Mouse (Mus musculus): ENCODE measurements around the gene Naa35. TPM values are rescaled to one million over a fixed set of nuclear protein-coding genes. Genes with fewer than 3 reads are reported as not detected.

The Naa35 gene
- 64.0 to 86.5 TPM (median 78.1 TPM) in 4 replicates for total RNA-seq (2023; ENCODE audit: inconsistent age)

GRCm38 (mm10) chr13:59584947-59585647 lies at the start of gene Naa35, which contains the start of gene Agtpbp1:
Gene Naa35, plus strand, starts transcription at chr13:59585259.
Gene Agtpbp1, minus strand, starts transcription at chr13:59585227.

GRCm38 (mm10) chr13:59675151-59676011 lies 90.3 kb downstream of the Naa35 start, which contains the start of gene Golm1:
Gene Golm1, minus strand, starts transcription at chr13:59675811.

Other genes with a start within 250 kb of the Naa35 start
- 50.1 to 58.1 TPM (median 52.2 TPM) in 4 replicates for gene Agtpbp1, start within 50 bp of the Naa35 start, total RNA-seq (2023; ENCODE audit: inconsistent age)
- 23.7 to 26.3 TPM (median 25.1 TPM) in 4 replicates for gene Golm1, start 90.6 kb downstream of the Naa35 start, total RNA-seq (2023; ENCODE audit: inconsistent age)
- gene 4921517D22Rik, start 108.8 kb downstream of the Naa35 start, total RNA-seq (2023; ENCODE audit: inconsistent age), result not detected in 4 replicates
- not detected in 4 replicates for gene Spata31d1a, start 125.1 kb downstream of the Naa35 start, total RNA-seq (2023; ENCODE audit: inconsistent age)
- not detected in 4 replicates for gene Spata31d1b, start 127.0 kb downstream of the Naa35 start, total RNA-seq (2023; ENCODE audit: inconsistent age)
- gene Spata31d1d, start 146.5 kb downstream of the Naa35 start, total RNA-seq (2023; ENCODE audit: inconsistent age), result not detected in 4 replicates
- 0.70 TPM in 1 of 4 replicates, not detected in the others for gene 1700014D04Rik, start 161.5 kb downstream of the Naa35 start, total RNA-seq (2023; ENCODE audit: inconsistent age)
- 86.8 to 92.3 TPM (median 91.0 TPM) in 4 replicates for gene Isca1, start 184.6 kb downstream of the Naa35 start, total RNA-seq (2023; ENCODE audit: inconsistent age)
- not detected in 4 replicates for gene Gm49354, start 197.0 kb downstream of the Naa35 start, total RNA-seq (2023; ENCODE audit: inconsistent age)
- 234 to 279 TPM (median 245 TPM) in 4 replicates for gene Tut7, start 237.9 kb downstream of the Naa35 start, total RNA-seq (2023; ENCODE audit: inconsistent age)

Data from B cell, adult (primary cell).